Mouse (Mus musculus) CH12.LX (cell line): ENCODE measurements around the gene Chsy1. TPM values are rescaled to one million over a fixed set of nuclear protein-coding genes. Genes with fewer than 3 reads are reported as not detected.

ENCODE experiments used
- DNase-seq: peaks from one replicate; pipeline ENCODE4 v3.0.0-alpha.2; 2013; ENCODE audit errors: extremely low read depth
- H3K27ac ChIP-seq: 2 replicates; pipeline ENCODE4 v1.5.1; 2012; ENCODE audit warnings: low read depth, mild to moderate bottlenecking, control low read depth, moderate library complexity; ENCODE audit not compliant: insufficient read depth
- H3K27me3 ChIP-seq: replicated peaks from 2 replicates; pipeline ENCODE3; 2012; ENCODE audit warnings: inconsistent platforms
- H3K36me3 ChIP-seq, 2 experiments: replicated peaks in 1 of 2; 2 replicates each; pipeline versions ENCODE3 to v1.6.1; 2012; ENCODE audit warnings: inconsistent platforms in 1 of 2, low read length in 1 of 2, mild to moderate bottlenecking in 1 of 2, mixed read lengths in 1 of 2, moderate library complexity in 1 of 2; ENCODE audit not compliant: control insufficient read depth in 1 of 2, insufficient read depth in 1 of 2
- H3K4me1 ChIP-seq, 2 experiments: 2 replicates each; pipeline ENCODE4 v1.6.1; 2012; ENCODE audit warnings: inconsistent platforms in 1 of 2, moderate library complexity in 1 of 2; ENCODE audit not compliant: insufficient read depth in 2 of 2, control insufficient read depth in 1 of 2
- H3K4me2 ChIP-seq: 2 replicates; pipeline ENCODE4 v1.6.1; 2012; ENCODE audit warnings: low read depth, mild to moderate bottlenecking, control low read depth; ENCODE audit not compliant: poor library complexity, insufficient read depth, severe bottlenecking
- H3K4me3 ChIP-seq, 3 experiments: fragments of 150-350 bp in 1 of 3; sonication (generic) in 1 of 3; replicated peaks in 1 of 3; 2 replicates each; pipeline versions ENCODE3 to v1.5.1; 2011 to 2012; ENCODE audit warnings: low read depth in 2 of 3, low read length in 2 of 3, mild to moderate bottlenecking in 2 of 3, moderate library complexity in 2 of 3, control low read depth in 1 of 3, improper control_type of control experiment in 1 of 3, inconsistent platforms in 1 of 3, mixed read lengths in 1 of 3; ENCODE audit not compliant: poor library complexity in 1 of 3
- H3K79me2 ChIP-seq: replicated peaks from 2 replicates; pipeline ENCODE4 v1.6.1; 2012; ENCODE audit warnings: mild to moderate bottlenecking, moderate library complexity; ENCODE audit not compliant: control insufficient read depth, poor library complexity, insufficient read depth, severe bottlenecking; ENCODE audit errors: extremely low read depth
- H3K9ac ChIP-seq: 2 replicates; pipeline ENCODE4 v1.6.1; 2012; ENCODE audit warnings: low read depth, mild to moderate bottlenecking, control low read depth, moderate library complexity; ENCODE audit not compliant: insufficient read depth
- H3K9me3 ChIP-seq: replicated peaks from 2 replicates; pipeline ENCODE3; 2012; ENCODE audit warnings: low read length, inconsistent platforms, mixed read lengths
- BHLHE40 ChIP-seq: IDR thresholded peaks from 2 replicates; pipeline ENCODE4 v1.6.1; 2011; ENCODE audit warnings: mild to moderate bottlenecking, low read depth, low read length, improper control_type of control experiment
- CTCF ChIP-seq, 2 experiments: IDR thresholded peaks in 1 of 2; conservative IDR thresholded peaks in 1 of 2; 2 replicates each; pipeline ENCODE4 v1.5.1; 2011 to 2012; ENCODE audit warnings: low read depth in 2 of 2, low read length in 2 of 2, improper control_type of control experiment in 1 of 2, inconsistent platforms in 1 of 2, mild to moderate bottlenecking in 1 of 2, moderate library complexity in 1 of 2
- ELF1 ChIP-seq: IDR thresholded peaks from 2 replicates; pipeline ENCODE4 v1.6.1; 2014; ENCODE audit warnings: low read depth, mild to moderate bottlenecking, inconsistent platforms, low read length, improper control_type of control experiment
- IRF4 ChIP-seq: IDR thresholded peaks from 2 replicates; pipeline ENCODE4 v1.6.1; 2014; ENCODE audit warnings: low read depth, mild to moderate bottlenecking, inconsistent platforms, low read length, improper control_type of control experiment
- JUN ChIP-seq: IDR thresholded peaks from 2 replicates; pipeline ENCODE4 v1.6.1; 2011; ENCODE audit warnings: low read depth, mild to moderate bottlenecking, low read length, improper control_type of control experiment, moderate library complexity; ENCODE audit not compliant: insufficient read depth
- JUND ChIP-seq: conservative IDR thresholded peaks from 2 replicates; pipeline ENCODE4 v1.6.1; 2011; ENCODE audit warnings: low read depth, low read length, improper control_type of control experiment
- MEF2A ChIP-seq: IDR thresholded peaks from 2 replicates; pipeline ENCODE4 v1.6.1; 2014; ENCODE audit warnings: low read depth, mild to moderate bottlenecking, inconsistent platforms, low read length, improper control_type of control experiment, borderline replicate concordance
- MXI1 ChIP-seq: IDR thresholded peaks from 2 replicates; pipeline ENCODE4 v1.6.1; 2011; ENCODE audit warnings: mild to moderate bottlenecking, low read depth, low read length, improper control_type of control experiment
- MYC ChIP-seq: IDR thresholded peaks from 2 replicates; pipeline ENCODE4 v1.6.1; 2011; ENCODE audit warnings: low read depth, mild to moderate bottlenecking, improper control_type of control experiment, low read length
- NELFE ChIP-seq: IDR thresholded peaks from 2 replicates; pipeline ENCODE4 v1.6.1; 2011; ENCODE audit warnings: low read depth, low read length, improper control_type of control experiment
- NRF1 ChIP-seq: IDR thresholded peaks from 2 replicates; pipeline ENCODE4 v1.6.1; 2014; ENCODE audit warnings: low read depth, mild to moderate bottlenecking, inconsistent platforms, low read length, improper control_type of control experiment, moderate library complexity
- PAX5 ChIP-seq: IDR thresholded peaks from 2 replicates; pipeline ENCODE4 v1.6.1; 2012; ENCODE audit warnings: low read length, inconsistent platforms, mixed read lengths
- RCOR1 ChIP-seq: conservative IDR thresholded peaks from 2 replicates; pipeline ENCODE4 v1.6.1; 2012; ENCODE audit warnings: low read depth, mild to moderate bottlenecking, inconsistent platforms, low read length, improper control_type of control experiment
- SIN3A ChIP-seq: IDR thresholded peaks from 2 replicates; pipeline ENCODE4 v1.6.1; 2012; ENCODE audit warnings: low read length, improper control_type of control experiment, inconsistent platforms
- SMC3 ChIP-seq: IDR thresholded peaks from 2 replicates; pipeline ENCODE4 v1.6.1; 2011; ENCODE audit warnings: low read depth, low read length, improper control_type of control experiment
- TBP ChIP-seq: conservative IDR thresholded peaks from 2 replicates; pipeline ENCODE4 v1.6.1; 2011; ENCODE audit warnings: low read depth, low read length, improper control_type of control experiment
- TCF12 ChIP-seq: IDR thresholded peaks from 2 replicates; pipeline ENCODE4 v1.6.1; 2014; ENCODE audit warnings: low read depth, mild to moderate bottlenecking, inconsistent platforms, low read length, improper control_type of control experiment
- UBTF ChIP-seq: IDR thresholded peaks from 2 replicates; pipeline ENCODE4 v1.6.1; 2012; ENCODE audit warnings: low read depth, mild to moderate bottlenecking, inconsistent platforms, low read length, improper control_type of control experiment, moderate library complexity
- USF1 ChIP-seq: IDR thresholded peaks from 2 replicates; pipeline ENCODE4 v1.6.1; 2014; ENCODE audit warnings: low read depth, mild to moderate bottlenecking, inconsistent platforms, low read length, improper control_type of control experiment
- USF2 ChIP-seq: conservative IDR thresholded peaks from 2 replicates; pipeline ENCODE4 v1.6.1; 2011; ENCODE audit warnings: low read depth, low read length, improper control_type of control experiment
- dilution Hi-C: fragments of 300-500 bp; cut with MboI; formaldehyde crosslinking; loops from 2 replicates; pipeline ENCODE4 v1.14.3; 2020; ENCODE audit warnings: low sequenced_read_pairs; ENCODE audit not compliant: extremely low pct_unique_long_range_greater_than_20kb, extremely low pct_ligation_motif_present
- in situ Hi-C: fragments of 300-500 bp; cut with MboI; formaldehyde crosslinking; loops from 3 replicates; pipeline ENCODE4 v1.14.3; 2019; ENCODE audit warnings: low sequenced_read_pairs, low pct_ligation_motif_present, low pct_unique_long_range_greater_than_20kb, mixed read lengths
- polyA plus RNA-seq: library from polyadenylated mRNA; unstranded; fragments of >175 nt; gene quantifications from 2 replicates; pipeline ENCODE4 v1.2.1, GENCODE M21; 2012; ENCODE audit warnings: low read depth; ENCODE audit not compliant: insufficient read length
- total RNA-seq, 2 experiments: library from RNA; depleted of rRNA; stranded (reverse); fragments of 300-350 nt in 1 of 2; fragments of >200 nt in 1 of 2; gene quantifications; 2 replicates each; pipeline ENCODE4 v1.2.3; 2012 to 2014

Gene Chsy1
- total and polyA plus RNA-seq, 3 experiments, result 2.3 to 5.5 (median 2.5) TPM

DNA sequence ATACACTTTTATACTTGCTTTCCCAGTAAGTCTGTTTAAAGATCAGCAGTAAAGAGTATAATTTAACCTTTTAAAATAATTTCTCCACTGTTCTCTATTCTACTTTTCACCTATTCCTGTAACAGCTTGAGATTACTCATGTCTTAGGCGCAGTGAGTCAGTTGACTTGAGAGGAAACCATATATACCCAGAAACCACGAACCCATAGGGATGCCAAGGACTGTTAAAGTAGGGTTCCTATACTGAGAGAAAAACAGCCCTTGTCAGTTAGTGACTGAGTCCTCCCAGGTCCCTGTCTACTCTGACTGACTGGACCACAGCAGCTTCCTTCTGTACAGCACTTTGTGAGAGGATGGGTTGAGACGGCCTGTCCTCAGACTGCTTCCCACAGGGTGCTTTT, 8.7 kb downstream of the Chsy1 start:
- Histone ChIP-seq H3K27ac (no peak overlapping the region), H3K4me2 (no peak overlapping the region), H3K36me3 (no peaks in the 10 kb centered on the region), H3K27me3 (peaks cover 3% of the 10 kb centered on the region), H3K4me1 (peaks cover 3 to 55% of the 10 kb centered on the region in 2 experiments; a peak in 3 of 4 replicates), H3K4me3 (no peak overlapping the region), H3K9ac (no peak overlapping the region), H3K9me3 (peaks cover 2% of the 10 kb centered on the region), H3K79me2 (no peaks in the 10 kb centered on the region)
- dilution Hi-C loops, result no loop called here
- DNase-seq, result no peak
- in situ Hi-C loops, result loop anchor here (10.0 kb wide), 1 partner anchor 57 kb away; no protein-coding TSS in a partner anchor
- TF ChIP-seq SIN3A, result no peak
- TF ChIP-seq RCOR1, result no peak

- H3K4me2 ChIP-seq, result no peak overlapping the region
- dilution Hi-C loops (no loop called here), in situ Hi-C loops (loop anchor here (10.0 kb wide), 1 partner anchor 56 kb away; no protein-coding TSS in a partner anchor)
- H3K36me3 ChIP-seq, result no peaks in the 10 kb centered on the region
- no peak for DNase-seq
- H3K27ac ChIP-seq, result no peak overlapping the region
- peaks cover 3 to 55% of the 10 kb centered on the region in 2 experiments; a peak in 3 of 4 replicates for H3K4me1 ChIP-seq
- H3K9me3 ChIP-seq, result peaks cover 2% of the 10 kb centered on the region
- no peak overlapping the region for H3K4me3 ChIP-seq
- H3K79me2 ChIP-seq, result no peaks in the 10 kb centered on the region
- TF ChIP-seq UBTF (no peak), BHLHE40 (no peak), JUN (no peak)
- H3K9ac ChIP-seq, result no peak overlapping the region
- H3K27me3 ChIP-seq, result peaks cover 3% of the 10 kb centered on the region
Observed at GRCm38 (mm10) chr7:66118796-66119195, 9.5 kb downstream of the Chsy1 start.

DNA sequence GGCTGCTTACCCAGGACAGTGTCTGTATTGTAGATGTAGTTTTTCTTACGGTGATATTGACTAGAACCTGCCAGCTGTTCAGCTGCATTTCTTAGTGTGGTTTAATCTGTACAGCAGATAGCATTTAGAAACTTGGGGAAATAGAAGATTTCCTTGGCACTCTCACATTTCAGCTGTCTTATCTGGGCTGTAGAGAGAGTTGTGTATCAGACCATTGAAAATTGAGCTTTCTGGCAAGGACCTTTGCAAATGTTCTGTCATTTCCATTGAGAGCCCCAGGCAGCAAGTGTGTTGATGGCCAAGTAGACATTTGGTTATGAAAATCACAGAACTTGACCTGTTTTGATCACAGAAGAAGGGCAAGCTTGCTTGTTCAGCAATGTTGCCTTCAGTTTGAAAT, 10.8 kb downstream of the Chsy1 start:
- Histone ChIP-seq H3K4me1 (peaks cover 8 to 58% of the 10 kb centered on the region in 2 experiments), H3K9ac (no peak overlapping the region), H3K4me2 (no peak overlapping the region), H3K9me3 (no peaks in the 10 kb centered on the region), H3K79me2 (no peaks in the 10 kb centered on the region), H3K36me3 (peaks cover 0 to under 1% of the 10 kb centered on the region in 2 experiments), H3K4me3 (no peak overlapping the region), H3K27ac (no peak overlapping the region), H3K27me3 (peaks cover 3% of the 10 kb centered on the region)
- dilution Hi-C loops, result no loop called here
- TF ChIP-seq MYC, result no peak
- TF ChIP-seq SMC3, result no peak
- no peak for TF ChIP-seq CTCF (conservative IDR thresholded peaks at IDR 0.05 in 1 of 2, IDR thresholded peaks at IDR 0.05 in 1 of 2; ENCODE audit: low read depth in 2 of 2, low read length in 2 of 2)
- TF ChIP-seq JUND, result no peak
- no peak for TF ChIP-seq NRF1
- no peak for TF ChIP-seq RCOR1
- TF ChIP-seq USF2, result no peak
- no peak for TF ChIP-seq IRF4
- no peak for TF ChIP-seq TBP
- TF ChIP-seq PAX5, result no peak
- TF ChIP-seq ELF1, result no peak
- no peak for TF ChIP-seq TCF12
- no peak for TF ChIP-seq NELFE
- TF ChIP-seq USF1, result no peak
- TF ChIP-seq MEF2A, result no peak
- no peak for TF ChIP-seq JUN
- TF ChIP-seq MXI1, result no peak
- DNase-seq, result no peak
- in situ Hi-C loops, result no loop called here
